Mouse (Mus musculus): ENCODE data around the gene Ess2. TPM values are rescaled to one million over a fixed set of nuclear protein-coding genes. Genes with fewer than 3 reads are reported as not detected.

Gene Ess2
- total and polyA plus RNA-seq, 3 experiments = 19.3 to 29.1 (median 25.6) TPM

DNA sequence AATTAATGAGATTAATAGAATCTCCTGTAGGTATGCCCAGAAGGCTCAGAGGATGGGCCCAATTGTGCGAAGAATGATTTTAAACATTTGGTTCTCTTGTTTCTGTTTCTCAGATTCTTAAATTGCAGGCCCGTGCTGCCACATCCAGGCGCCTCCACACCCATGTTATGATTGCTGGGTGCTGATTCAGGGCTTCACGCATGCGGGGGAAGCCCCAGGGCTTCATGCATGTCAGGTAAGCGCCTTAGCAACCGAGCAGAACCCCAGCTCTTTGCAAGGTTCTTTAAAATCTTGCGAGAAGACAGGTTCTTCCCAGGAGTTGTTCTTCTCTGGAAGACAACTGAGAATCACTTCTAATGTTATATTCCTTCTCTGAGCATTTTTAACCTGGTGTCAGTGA, 32.3 kb upstream of the Ess2 start:
- no peaks in the 10 kb centered on the region for H3K36me3 ChIP-seq (replicated peaks)
- no peak overlapping the region for H3K4me3 ChIP-seq (ENCODE audit: low read depth, low read length)

DNA sequence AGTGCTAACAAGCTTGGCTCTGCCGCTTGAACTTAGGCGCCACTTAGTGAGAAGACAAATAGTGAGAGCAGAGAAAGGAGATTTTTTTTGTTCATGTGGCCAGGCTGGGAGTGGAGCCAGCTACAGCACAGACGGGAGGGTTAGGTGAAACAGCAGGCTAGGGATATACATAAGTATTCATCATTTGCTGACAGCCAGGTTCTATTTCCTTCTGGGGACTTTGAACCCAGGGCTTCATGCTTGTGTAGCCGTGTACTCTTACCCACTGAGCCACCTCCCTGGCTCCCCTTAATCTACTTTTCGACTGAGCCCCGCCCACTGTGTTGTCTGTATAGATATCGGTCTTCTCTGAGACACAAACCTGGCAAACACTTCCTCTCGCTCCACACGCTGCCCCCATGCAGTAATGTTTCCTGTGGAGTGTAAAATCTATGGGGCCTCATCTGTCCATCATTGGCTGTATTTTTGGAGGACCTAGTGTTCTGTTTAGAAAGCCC, 28.2 kb upstream of the Ess2 start:
- TF ChIP-seq POLR2AphosphoS5 (IDR thresholded peaks at IDR 0.05; ENCODE audit: insufficient replicate concordance, low read depth, low read length) (no peak), CTCF (IDR thresholded peaks at IDR 0.05; ENCODE audit: low read depth, low read length) (no peak), GATA2 (IDR thresholded peaks at IDR 0.05; ENCODE audit: borderline replicate concordance, low read depth, low read length) (no peak), GATA1 (IDR thresholded peaks at IDR 0.05; ENCODE audit: borderline replicate concordance, low read length) (no peak), TAL1 (conservative IDR thresholded peaks at IDR 0.05; ENCODE audit: low read depth, low read length) (no peak)
- Histone ChIP-seq H3K4me1 (ENCODE audit: insufficient read depth, low read depth, low read length) (peaks cover 18% of the 10 kb centered on the region), H3K27me3 (ENCODE audit: insufficient read depth, low read length) (peaks cover 44% of the 10 kb centered on the region)

More for the DNA sequence above, 32.3 kb upstream of the Ess2 start:
- ATAC-seq (ENCODE audit: extremely low read depth, insufficient number of reproducible peaks, low FRiP score, poor library complexity, severe bottlenecking) (no peak), DNase-seq (ENCODE audit: low spot score) (no peak)
- Histone ChIP-seq H3K4me1 (ENCODE audit: insufficient read depth, low read depth, low read length) (peaks cover 19% of the 10 kb centered on the region), H3K9me3 (replicated peaks) (no peaks in the 10 kb centered on the region), H3K27me3 (ENCODE audit: insufficient read depth, low read length) (peaks cover 16% of the 10 kb centered on the region)
- no peak for TF ChIP-seq GATA1 (IDR thresholded peaks at IDR 0.05; ENCODE audit: borderline replicate concordance, low read length)
- no peak for TF ChIP-seq POLR2AphosphoS5 (IDR thresholded peaks at IDR 0.05; ENCODE audit: insufficient replicate concordance, low read depth, low read length)
- no peak for TF ChIP-seq GATA2 (IDR thresholded peaks at IDR 0.05; ENCODE audit: borderline replicate concordance, low read depth, low read length)
- no peak for TF ChIP-seq TAL1 (conservative IDR thresholded peaks at IDR 0.05; ENCODE audit: low read depth, low read length)
- TF ChIP-seq CTCF (IDR thresholded peaks at IDR 0.05; ENCODE audit: low read depth, low read length) = no peak

DNA sequence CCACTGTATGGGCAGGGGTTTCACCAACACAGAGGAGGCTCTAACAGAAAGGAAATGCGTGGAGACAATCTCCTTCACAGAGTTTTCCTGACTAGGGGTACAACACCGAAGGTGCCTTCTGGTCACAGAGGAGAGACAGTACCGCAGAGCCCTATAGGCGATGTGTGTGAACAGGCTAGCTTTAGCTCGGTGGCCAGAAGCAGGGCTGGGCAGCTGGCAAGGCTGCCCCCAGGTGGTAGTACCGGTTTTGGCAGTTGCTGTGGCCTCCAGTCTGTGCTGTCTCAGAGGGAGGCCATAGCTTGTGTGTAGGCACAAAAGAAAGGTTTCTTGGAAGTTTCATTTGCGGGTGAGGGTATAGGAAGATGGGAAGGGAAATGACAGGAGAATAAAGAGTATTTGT, 27.7 kb upstream of the Ess2 start:
- Histone ChIP-seq H3K9me3 (replicated peaks) (no peaks in the 10 kb centered on the region), H3K4me3 (ENCODE audit: low read depth, low read length) (no peak overlapping the region), H3K27me3 (ENCODE audit: insufficient read depth, low read length) (peaks cover 47% of the 10 kb centered on the region), H3K36me3 (replicated peaks) (no peaks in the 10 kb centered on the region), H3K4me1 (ENCODE audit: insufficient read depth, low read depth, low read length) (peaks cover 20% of the 10 kb centered on the region)
- ATAC-seq (ENCODE audit: extremely low read depth, insufficient number of reproducible peaks, low FRiP score, poor library complexity, severe bottlenecking) (peak; percentile 57; the same call in 1 of the 2 replicates), DNase-seq (ENCODE audit: low spot score) (peak; percentile 69)
- TF ChIP-seq TAL1 (conservative IDR thresholded peaks at IDR 0.05; ENCODE audit: low read depth, low read length) (no peak), CTCF (IDR thresholded peaks at IDR 0.05; ENCODE audit: low read depth, low read length) (peak; percentile 72), POLR2AphosphoS5 (IDR thresholded peaks at IDR 0.05; ENCODE audit: insufficient replicate concordance, low read depth, low read length) (no peak), GATA2 (IDR thresholded peaks at IDR 0.05; ENCODE audit: borderline replicate concordance, low read depth, low read length) (no peak)

More for the DNA sequence above, 28.2 kb upstream of the Ess2 start:
- no peak overlapping the region for H3K4me3 ChIP-seq (ENCODE audit: low read depth, low read length)
- DNase-seq (ENCODE audit: low spot score) (no peak), ATAC-seq (ENCODE audit: extremely low read depth, insufficient number of reproducible peaks, low FRiP score, poor library complexity, severe bottlenecking) (no peak)
- no peaks in the 10 kb centered on the region for H3K36me3 ChIP-seq (replicated peaks)
- no peaks in the 10 kb centered on the region for H3K9me3 ChIP-seq (replicated peaks)

DNA sequence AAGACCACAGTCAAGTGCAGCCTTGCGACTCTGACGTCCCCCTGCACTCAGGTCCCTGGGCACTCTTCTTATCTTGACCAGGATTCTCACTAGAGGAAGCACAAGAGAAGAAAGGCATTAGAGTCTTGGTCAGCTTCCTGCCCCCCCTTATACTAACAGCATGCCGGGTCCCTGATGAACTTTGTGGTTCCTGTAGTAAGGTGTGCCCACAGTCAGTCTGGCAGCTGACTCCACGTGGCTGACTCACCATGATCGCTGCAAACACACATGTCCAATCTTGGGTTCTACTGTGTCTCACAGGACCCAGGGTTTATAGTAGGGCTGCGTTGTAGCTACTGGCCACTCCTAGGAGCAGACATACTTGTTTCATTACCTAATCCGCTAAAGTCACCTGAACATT, 27.0 kb upstream of the Ess2 start:
- Histone ChIP-seq H3K4me1 (ENCODE audit: insufficient read depth, low read depth, low read length) (peaks cover 24% of the 10 kb centered on the region), H3K36me3 (replicated peaks) (no peaks in the 10 kb centered on the region), H3K9me3 (replicated peaks) (no peaks in the 10 kb centered on the region), H3K4me3 (ENCODE audit: low read depth, low read length) (no peak overlapping the region), H3K27me3 (ENCODE audit: insufficient read depth, low read length) (peaks cover 52% of the 10 kb centered on the region)
- no peak for DNase-seq (ENCODE audit: low spot score)
- TF ChIP-seq GATA2 (IDR thresholded peaks at IDR 0.05; ENCODE audit: borderline replicate concordance, low read depth, low read length) (no peak), CTCF (IDR thresholded peaks at IDR 0.05; ENCODE audit: low read depth, low read length) (no peak), POLR2AphosphoS5 (IDR thresholded peaks at IDR 0.05; ENCODE audit: insufficient replicate concordance, low read depth, low read length) (no peak), GATA1 (IDR thresholded peaks at IDR 0.05; ENCODE audit: borderline replicate concordance, low read length) (no peak), TAL1 (conservative IDR thresholded peaks at IDR 0.05; ENCODE audit: low read depth, low read length) (no peak)
- ATAC-seq (ENCODE audit: extremely low read depth, insufficient number of reproducible peaks, low FRiP score, poor library complexity, severe bottlenecking) = no peak

DNA sequence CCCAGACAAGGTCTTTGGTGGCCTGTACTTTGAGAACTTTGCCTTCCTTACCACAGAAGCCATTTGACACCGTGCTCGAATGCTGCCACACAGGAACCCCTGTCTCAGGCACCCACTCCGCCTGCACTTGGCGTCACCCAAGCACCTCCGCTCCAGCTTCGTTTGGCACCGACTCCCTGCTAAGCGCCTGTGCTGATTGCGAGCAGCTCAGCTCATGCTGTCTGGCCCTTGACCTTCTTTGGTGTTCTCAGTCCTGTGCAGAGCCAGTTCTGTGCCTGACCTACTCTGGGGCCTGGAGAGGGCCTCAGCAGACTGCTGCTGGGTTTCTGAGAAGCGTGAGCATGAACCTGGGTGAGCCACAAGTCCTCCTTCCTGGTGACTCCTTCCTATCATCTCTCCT, 25.6 kb upstream of the Ess2 start:
- TF ChIP-seq GATA1 (IDR thresholded peaks at IDR 0.05; ENCODE audit: borderline replicate concordance, low read length) (no peak), TAL1 (conservative IDR thresholded peaks at IDR 0.05; ENCODE audit: low read depth, low read length) (no peak), POLR2AphosphoS5 (IDR thresholded peaks at IDR 0.05; ENCODE audit: insufficient replicate concordance, low read depth, low read length) (no peak), CTCF (IDR thresholded peaks at IDR 0.05; ENCODE audit: low read depth, low read length) (no peak), GATA2 (IDR thresholded peaks at IDR 0.05; ENCODE audit: borderline replicate concordance, low read depth, low read length) (no peak)
- DNase-seq (ENCODE audit: low spot score) (no peak), ATAC-seq (ENCODE audit: extremely low read depth, insufficient number of reproducible peaks, low FRiP score, poor library complexity, severe bottlenecking) (no peak)
- peaks cover 24% of the 10 kb centered on the region for H3K4me1 ChIP-seq (ENCODE audit: insufficient read depth, low read depth, low read length)
- H3K4me3 ChIP-seq (ENCODE audit: low read depth, low read length) = no peak overlapping the region
- H3K36me3 ChIP-seq (replicated peaks) = no peaks in the 10 kb centered on the region
- H3K27me3 ChIP-seq (ENCODE audit: insufficient read depth, low read length) = peaks cover 58% of the 10 kb centered on the region
- H3K9me3 ChIP-seq (replicated peaks) = no peaks in the 10 kb centered on the region

DNA sequence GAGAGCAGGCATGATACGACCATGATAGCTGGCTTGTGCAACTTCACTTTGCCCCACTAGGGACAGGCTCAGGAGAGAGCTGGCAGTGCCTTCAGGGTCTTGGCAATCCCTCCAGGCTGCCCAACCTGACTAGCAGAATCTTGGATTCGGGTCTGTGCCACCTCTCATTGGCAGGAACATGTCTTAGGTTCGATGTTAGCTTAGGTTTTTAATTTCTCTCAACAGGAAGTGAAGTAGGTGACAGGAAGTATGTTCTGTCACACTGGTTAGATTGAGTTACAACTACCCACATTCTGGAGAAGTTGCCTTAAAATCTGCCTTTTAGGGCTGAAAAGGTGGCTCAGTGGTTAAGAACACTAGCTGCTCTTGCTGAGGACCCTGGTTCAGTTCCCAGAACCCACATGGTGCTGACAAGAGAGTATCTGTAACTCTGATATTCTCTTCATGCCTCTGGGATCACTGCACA, 23.3 kb upstream of the Ess2 start:
- Histone ChIP-seq H3K27me3 (ENCODE audit: insufficient read depth, low read length) (peaks cover 63% of the 10 kb centered on the region), H3K4me3 (ENCODE audit: low read depth, low read length) (no peak overlapping the region), H3K9me3 (replicated peaks) (no peaks in the 10 kb centered on the region), H3K36me3 (replicated peaks) (no peaks in the 10 kb centered on the region), H3K4me1 (ENCODE audit: insufficient read depth, low read depth, low read length) (peaks cover 28% of the 10 kb centered on the region)
- no peak for TF ChIP-seq GATA1 (IDR thresholded peaks at IDR 0.05; ENCODE audit: borderline replicate concordance, low read length)
- TF ChIP-seq TAL1 (conservative IDR thresholded peaks at IDR 0.05; ENCODE audit: low read depth, low read length) = no peak
- TF ChIP-seq POLR2AphosphoS5 (IDR thresholded peaks at IDR 0.05; ENCODE audit: insufficient replicate concordance, low read depth, low read length) = no peak
- no peak for TF ChIP-seq CTCF (IDR thresholded peaks at IDR 0.05; ENCODE audit: low read depth, low read length)
- TF ChIP-seq GATA2 (IDR thresholded peaks at IDR 0.05; ENCODE audit: borderline replicate concordance, low read depth, low read length) = no peak
- DNase-seq (ENCODE audit: low spot score) = no peak
- no peak; the same call in 1 of the 2 replicates for ATAC-seq (ENCODE audit: extremely low read depth, insufficient number of reproducible peaks, low FRiP score, poor library complexity, severe bottlenecking)
